Mouse (Mus musculus): ENCODE data around the gene Cyp2ab1. TPM values are rescaled to one million over a fixed set of nuclear protein-coding genes. Genes with fewer than 3 reads are reported as not detected.

Gene Cyp2ab1
- total RNA-seq, 2 experiments from 2014 or later = 0.18 to 1.0 TPM

GRCm38 (mm10) chr16:20322274-20322673 is 2.9 kb downstream of the Cyp2ab1 start:
- Histone ChIP-seq H3K27ac (no peak overlapping the region), H3K4me3 (no peak overlapping the region)
- DNase-seq = no peak
- no peak; the same call in 1 of the 2 replicates for TF ChIP-seq CTCF (IDR thresholded peaks at IDR 0.05)
- intact Hi-C loops (cut with DNase I) = no loop called here

- no peak for DNase-seq
- no peak for TF ChIP-seq CTCF (IDR thresholded peaks at IDR 0.05)
- Histone ChIP-seq H3K27ac (no peak overlapping the region), H3K4me3 (no peak overlapping the region)
- intact Hi-C loops (cut with DNase I) = no loop called here
These were observed 8.4 kb downstream of the Cyp2ab1 start for GRCm38 (mm10) chr16:20316770-20317169.

- Histone ChIP-seq H3K4me3 (no peak overlapping the region), H3K27ac (no peak overlapping the region)
- no peak for TF ChIP-seq CTCF (IDR thresholded peaks at IDR 0.05)
- intact Hi-C loops (cut with DNase I) = no loop called here
- DNase-seq = no peak
These were observed 9.9 kb downstream of the Cyp2ab1 start for GRCm38 (mm10) chr16:20315266-20315665.

GRCm38 (mm10) chr16:20312272-20312671 is 12.9 kb downstream of the Cyp2ab1 start:
- DNase-seq = no peak
- intact Hi-C loops (cut with DNase I) = no loop called here
- Histone ChIP-seq H3K4me3 (no peak overlapping the region), H3K27ac (no peak overlapping the region)
- no peak for TF ChIP-seq CTCF (IDR thresholded peaks at IDR 0.05)

- peak within 1 kb of the TSS; percentile 97 for H3K4me3 ChIP-seq
- intact Hi-C loops (cut with DNase I) = loop anchor here (1.0 to 10.0 kb wide), 2 partner anchors 89 to 577 kb away; no protein-coding TSS in a partner anchor
- TF ChIP-seq CTCF (IDR thresholded peaks at IDR 0.05) = peak; percentile 89
- peak; percentile 88 for DNase-seq
- peak within 1 kb of the TSS; percentile 94 for H3K27ac ChIP-seq
These were observed 23.2 kb downstream of the Cyp2ab1 start, which contains the start of gene Parl for GRCm38 (mm10) chr16:20301770-20302649. TSS of gene Parl (minus strand) at chr16:20302387.

GRCm38 (mm10) chr16:20300076-20300475 is 25.1 kb downstream of the Cyp2ab1 start:
- no peak for DNase-seq
- intact Hi-C loops (cut with DNase I) = loop anchor here (10.0 kb wide), 1 partner anchor 575 kb away; no protein-coding TSS in a partner anchor
- Histone ChIP-seq H3K27ac (no peak overlapping the region), H3K4me3 (no peak overlapping the region; the same call in 1 of the 2 replicates)
- TF ChIP-seq CTCF (IDR thresholded peaks at IDR 0.05) = no peak

GRCm38 (mm10) chr16:20280238-20280637 is 45.0 kb downstream of the Cyp2ab1 start:
- peak overlapping the region; percentile 61 for H3K27ac ChIP-seq
- DNase-seq = no peak
- TF ChIP-seq CTCF (IDR thresholded peaks at IDR 0.05) = no peak
- no peak overlapping the region for H3K4me3 ChIP-seq
- intact Hi-C loops (cut with DNase I) = no loop called here

- DNase-seq = peak; percentile 22
- Histone ChIP-seq H3K4me3 (no peak overlapping the region), H3K27ac (peak overlapping the region; percentile 61)
- intact Hi-C loops (cut with DNase I) = loop anchor here (5.0 kb wide), 1 partner anchor 37 kb away; the partner anchor contains the start of gene Map6d1
- TF ChIP-seq CTCF (IDR thresholded peaks at IDR 0.05) = no peak
These were observed 45.8 kb downstream of the Cyp2ab1 start for GRCm38 (mm10) chr16:20279395-20279794.

- no peak for DNase-seq
- no peak for TF ChIP-seq CTCF (IDR thresholded peaks at IDR 0.05)
- Histone ChIP-seq H3K4me3 (no peak overlapping the region), H3K27ac (no peak overlapping the region)
- intact Hi-C loops (cut with DNase I) = no loop called here
These were observed 52.2 kb downstream of the Cyp2ab1 start for GRCm38 (mm10) chr16:20272994-20273393.

- no peak for DNase-seq
- intact Hi-C loops (cut with DNase I) = no loop called here
- Histone ChIP-seq H3K4me3 (no peak overlapping the region), H3K27ac (no peak overlapping the region)
- TF ChIP-seq CTCF (IDR thresholded peaks at IDR 0.05) = no peak
These were observed 53.9 kb downstream of the Cyp2ab1 start for GRCm38 (mm10) chr16:20271339-20271738.

GRCm38 (mm10) chr16:20265089-20265488 is 60.1 kb downstream of the Cyp2ab1 start:
- no peak for TF ChIP-seq CTCF (IDR thresholded peaks at IDR 0.05)
- H3K27ac ChIP-seq = no peak overlapping the region
- intact Hi-C loops (cut with DNase I) = no loop called here
- H3K4me3 ChIP-seq = no peak overlapping the region
- no peak for DNase-seq

Other genes with a start within 250 kb of the Cyp2ab1 start
- 100 to 1,000 TPM; 178 to 187 TPM for gene Klhl24, start 227.9 kb downstream of the Cyp2ab1 start, total RNA-seq (2021)
- gene Yeats2, start 184.3 kb downstream of the Cyp2ab1 start, total RNA-seq (2021) = 1 to 10 TPM; 5.7 to 6.9 TPM
- under 1 TPM; 0.26 to 0.78 TPM for gene Map6d1, start 84.0 kb downstream of the Cyp2ab1 start, total RNA-seq (2021)
- 10 to 100 TPM; 60.9 to 69.8 TPM for gene Parl, start 23.0 kb downstream of the Cyp2ab1 start, total RNA-seq (2021)
- gene Abcc5, start 101.0 kb upstream of the Cyp2ab1 start, total RNA-seq (2021) = 10 to 100 TPM; 54.4 to 66.0 TPM
- 10 to 100 TPM; 55.7 to 62.8 TPM for gene Eif2b5, start 173.4 kb upstream of the Cyp2ab1 start, total RNA-seq (2021)
- gene Dvl3, start 191.6 kb upstream of the Cyp2ab1 start, total RNA-seq (2021) = 10 to 100 TPM; 30.7 to 31.3 TPM
- 100 to 1,000 TPM; 137 to 157 TPM for gene Ap2m1, start 210.1 kb upstream of the Cyp2ab1 start, total RNA-seq (2021)
- gene Abcf3, start 223.2 kb upstream of the Cyp2ab1 start, total RNA-seq (2021) = 10 to 100 TPM; 59.8 to 70.7 TPM

Measured in gastrocnemius, adult 2 months (tissue).